Mouse (Mus musculus): ENCODE data around the gene Spsb2. TPM values are rescaled to one million over a fixed set of nuclear protein-coding genes. Genes with fewer than 3 reads are reported as not detected.
A peak's percentile ranks its signal among the peaks of the same experiment; 100 is the strongest.

Spsb2 gene
- 8.2 to 11.2 TPM (median 10.4 TPM) in 3 replicates for total RNA-seq (2017)

DNA sequence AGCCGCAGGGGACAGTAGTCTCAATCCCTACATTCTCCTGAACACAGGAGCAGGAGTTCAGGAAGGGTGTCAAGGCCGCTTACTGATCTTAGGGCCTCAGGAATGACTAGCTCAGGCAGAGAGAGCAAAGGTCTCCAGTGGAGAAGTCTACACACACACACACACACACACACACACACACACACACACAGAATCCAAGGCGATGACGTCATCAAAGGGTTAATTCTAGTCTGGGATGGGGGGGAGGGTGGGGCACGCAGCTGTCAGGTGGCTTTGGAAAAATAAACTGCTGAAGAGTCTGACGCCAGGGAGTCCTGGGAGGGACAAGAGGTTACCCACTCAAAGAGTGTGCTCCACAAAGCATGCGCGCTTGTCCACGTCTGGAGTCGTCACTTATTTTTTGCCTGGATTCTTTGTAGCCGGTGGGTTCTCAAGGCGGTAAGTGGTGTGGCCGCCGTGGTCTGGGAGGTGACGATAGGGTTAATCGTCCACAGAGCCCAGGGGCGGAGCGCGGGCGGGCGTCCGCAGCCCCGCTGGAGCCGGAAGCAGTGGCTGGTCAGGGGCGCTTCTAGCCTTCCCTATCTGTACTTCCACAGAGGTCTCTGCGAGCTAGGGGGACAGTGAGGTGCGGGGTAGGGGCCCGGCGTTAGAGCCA is at the start of gene Spsb2:
Gene Spsb2 (plus strand): TSS at position 304 of the 655 bp plus-strand sequence.
- 0 out of 2 replicates have a peak, but pooled peaks have one; percentile 7 for ATAC-seq (replicated peaks; ENCODE audit: insufficient number of reproducible peaks, low FRiP score, low TSS enrichment, poor library complexity, severe bottlenecking)

DNA sequence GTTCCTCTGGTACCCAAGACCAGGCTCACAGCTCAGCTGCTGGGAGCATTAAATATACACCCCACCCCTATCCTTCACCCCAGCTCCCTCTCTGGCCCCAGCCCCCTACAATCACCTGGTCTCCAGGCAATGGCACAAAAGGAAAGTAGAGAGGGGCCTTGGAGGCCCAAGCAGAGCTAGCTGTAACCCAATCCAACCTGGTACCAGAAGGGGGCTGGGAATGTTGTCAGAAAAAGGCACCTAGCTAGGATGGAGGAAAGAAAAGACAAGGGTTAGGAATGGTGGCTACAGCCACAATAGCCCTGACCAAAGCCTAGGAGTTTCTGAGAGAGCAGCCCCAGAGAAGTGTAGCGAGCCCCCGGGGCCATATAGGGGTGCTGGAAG is 49.6 kb upstream of the Spsb2 start:
- no peak for ATAC-seq (replicated peaks; ENCODE audit: insufficient number of reproducible peaks, low FRiP score, low TSS enrichment, poor library complexity, severe bottlenecking)

DNA sequence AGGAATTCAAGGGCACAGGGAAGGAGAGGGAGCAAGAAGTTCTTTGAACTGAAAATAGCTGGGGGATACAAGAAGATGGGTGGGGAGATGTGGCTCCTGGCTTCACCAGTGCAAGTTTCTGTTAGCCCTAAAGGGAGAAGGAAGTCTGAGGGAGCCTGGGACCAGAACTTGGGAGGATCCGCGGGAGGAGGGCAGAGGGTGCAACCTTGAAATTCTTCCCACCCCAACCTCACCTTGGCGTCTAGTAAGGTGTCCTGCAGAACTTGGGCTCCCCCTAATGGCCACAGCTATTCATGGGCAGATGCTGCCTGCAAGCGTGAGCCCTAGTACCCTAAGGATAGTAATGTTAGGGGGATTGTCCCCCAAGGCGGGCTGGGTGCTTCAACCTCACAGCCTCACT is 49.2 kb upstream of the Spsb2 start:
- peak; percentile 84 for ATAC-seq (replicated peaks; ENCODE audit: insufficient number of reproducible peaks, low FRiP score, low TSS enrichment, poor library complexity, severe bottlenecking)

DNA sequence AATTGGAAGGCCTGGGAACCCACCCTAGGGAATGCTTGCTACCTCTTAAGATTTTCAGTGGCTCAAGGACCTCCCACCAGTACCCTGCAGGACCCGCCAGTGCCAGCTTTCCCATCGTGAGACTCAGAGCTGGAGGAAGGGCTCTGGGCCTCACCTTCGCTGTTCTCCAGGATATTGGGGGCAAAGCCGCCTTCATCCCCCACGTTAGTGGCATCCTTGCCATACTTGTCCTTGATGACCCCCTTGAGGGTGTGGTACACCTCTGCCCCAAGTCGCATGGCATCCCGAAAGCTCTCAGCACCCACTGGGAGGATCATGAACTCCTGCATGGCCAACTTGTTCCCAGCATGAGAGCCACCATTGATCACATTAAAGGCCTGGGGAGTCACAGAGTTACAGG is 42.5 kb upstream of the Spsb2 start:
- no peak for ATAC-seq (replicated peaks; ENCODE audit: insufficient number of reproducible peaks, low FRiP score, low TSS enrichment, poor library complexity, severe bottlenecking)

DNA sequence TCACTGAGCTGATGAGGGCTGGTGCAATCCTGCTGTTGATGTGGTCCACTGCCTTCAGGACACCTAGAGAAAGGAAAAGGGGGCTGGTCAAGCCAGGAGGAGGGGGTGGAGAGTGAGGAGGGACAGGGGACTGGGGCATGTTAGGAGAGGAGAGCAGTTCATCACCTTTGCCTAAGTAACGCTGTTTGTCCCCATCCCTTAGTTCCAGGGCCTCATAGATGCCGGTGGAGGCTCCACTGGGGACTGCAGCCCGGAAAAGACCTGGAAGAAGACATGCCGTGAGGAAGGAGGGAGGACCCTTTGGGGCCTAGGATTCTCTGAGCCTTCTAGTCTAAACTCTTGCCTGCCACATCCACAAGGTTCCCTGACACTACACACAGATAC is 40.9 kb upstream of the Spsb2 start:
- ATAC-seq (replicated peaks; ENCODE audit: insufficient number of reproducible peaks, low FRiP score, low TSS enrichment, poor library complexity, severe bottlenecking): no peak

DNA sequence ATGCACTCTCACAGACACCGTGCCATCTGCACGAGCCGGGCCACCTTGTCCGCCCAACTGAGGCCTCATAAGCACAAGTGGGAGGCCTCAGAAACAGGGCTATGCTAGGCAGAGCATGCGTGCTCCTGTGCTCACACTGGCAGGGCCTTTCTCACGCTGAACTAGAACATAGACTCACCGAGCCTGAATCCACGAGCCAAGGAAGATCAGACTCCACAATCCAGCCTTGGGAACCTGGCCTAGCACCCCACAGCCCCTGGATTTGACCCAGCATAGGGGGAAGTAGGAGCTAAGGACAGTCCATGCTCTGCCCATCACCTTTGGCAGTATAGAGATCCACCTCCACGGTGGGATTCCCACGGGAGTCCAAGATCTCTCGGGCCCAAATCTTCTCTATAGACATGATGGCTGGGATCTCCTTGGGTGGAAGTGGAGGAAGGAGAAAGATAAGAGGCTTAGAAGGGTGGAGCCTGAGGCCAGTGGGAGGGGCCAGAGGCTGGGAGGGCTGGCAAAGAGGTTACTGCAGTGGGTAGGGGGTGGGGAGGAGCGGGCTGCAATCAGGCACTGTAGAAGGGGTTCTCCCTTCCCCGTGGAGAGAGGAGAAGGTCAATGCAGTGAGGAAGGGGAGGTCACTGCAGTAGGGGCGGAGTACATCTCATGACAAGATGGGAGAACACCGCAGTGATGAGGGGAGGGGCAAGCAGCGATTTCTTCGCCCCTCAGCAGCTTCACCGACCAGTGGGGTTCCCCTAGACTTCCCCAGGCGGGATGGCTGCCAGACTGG is 40.3 kb upstream of the Spsb2 start:
- ATAC-seq (replicated peaks; ENCODE audit: insufficient number of reproducible peaks, low FRiP score, low TSS enrichment, poor library complexity, severe bottlenecking): no peak; the same call in 1 of the 2 replicates

DNA sequence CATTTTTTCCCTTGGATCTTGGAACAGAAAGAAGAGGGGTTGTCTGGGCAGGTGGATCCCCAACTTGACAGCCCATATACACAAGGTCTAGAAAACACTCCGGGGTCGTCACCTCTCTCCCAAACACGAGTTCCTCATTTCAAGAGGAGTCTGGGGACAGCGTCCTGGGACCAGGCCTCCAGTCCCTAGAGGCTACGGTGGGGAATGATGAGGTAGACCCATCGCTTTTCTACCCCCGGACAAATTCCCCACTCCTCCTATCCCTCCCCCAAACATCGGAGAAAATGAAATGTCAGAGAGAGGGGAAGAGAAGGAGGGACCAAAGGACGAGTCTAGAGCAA is 39.8 kb upstream of the Spsb2 start:
- no peak for ATAC-seq (replicated peaks; ENCODE audit: insufficient number of reproducible peaks, low FRiP score, low TSS enrichment, poor library complexity, severe bottlenecking)

DNA sequence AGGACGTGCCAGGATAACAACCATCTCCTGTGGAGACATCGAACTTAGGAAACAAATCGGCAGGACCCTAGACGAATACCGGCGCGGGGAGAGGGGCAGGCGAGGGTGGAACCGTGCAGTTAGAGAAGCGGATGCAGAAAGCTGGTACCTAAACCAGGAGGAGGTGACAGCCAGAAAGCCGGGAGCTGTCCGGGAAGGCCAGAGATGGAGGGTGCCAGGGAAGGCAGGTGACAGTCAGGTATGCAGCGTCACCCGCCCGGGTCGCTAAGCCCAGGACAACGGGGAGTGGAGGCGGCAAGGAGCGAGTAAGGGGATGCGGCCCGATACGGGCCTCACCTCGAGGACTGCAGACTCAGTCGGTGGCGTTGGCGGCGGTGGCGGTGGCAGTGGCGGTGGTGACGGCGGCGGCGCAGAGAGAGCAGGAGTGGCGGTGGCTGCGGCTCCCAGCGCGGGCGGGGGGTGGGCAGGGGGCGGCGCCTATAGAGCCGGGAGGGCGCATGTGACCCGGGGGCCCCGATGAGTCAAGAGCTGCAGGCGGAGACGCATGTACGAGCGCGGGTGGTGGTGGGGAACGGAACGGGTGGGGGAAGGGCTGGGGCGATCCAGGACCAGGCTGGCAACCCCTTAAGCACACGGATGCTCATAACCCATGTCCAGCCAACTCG is 39.2 kb upstream of the Spsb2 start, which contains the start of gene Eno2:
Gene Eno2 (minus strand): TSS at position 573 of the 665 bp plus-strand sequence.
- peak; percentile 13; the same call in 1 of the 2 replicates for ATAC-seq (replicated peaks; ENCODE audit: insufficient number of reproducible peaks, low FRiP score, low TSS enrichment, poor library complexity, severe bottlenecking)

DNA sequence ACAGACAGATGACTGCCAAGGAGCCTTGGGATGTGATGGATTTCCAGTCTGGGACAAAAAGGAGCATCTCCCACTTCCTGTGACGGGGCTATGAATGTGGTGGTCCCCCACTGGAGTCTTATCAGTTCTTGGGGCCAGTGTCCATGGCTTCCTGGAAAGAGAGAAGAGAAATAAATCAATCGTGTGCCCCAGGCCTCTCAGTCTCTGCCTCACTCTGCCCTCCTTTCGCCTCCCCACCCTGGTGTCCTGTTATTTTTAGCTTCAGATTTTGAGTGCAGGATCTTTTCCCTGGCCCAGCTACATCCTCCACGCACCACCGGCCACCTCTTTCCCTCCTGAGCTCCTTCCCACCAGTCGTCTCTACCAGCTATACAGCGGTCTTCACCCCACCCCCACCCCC is 38.4 kb upstream of the Spsb2 start:
- no peak for ATAC-seq (replicated peaks; ENCODE audit: insufficient number of reproducible peaks, low FRiP score, low TSS enrichment, poor library complexity, severe bottlenecking)

DNA sequence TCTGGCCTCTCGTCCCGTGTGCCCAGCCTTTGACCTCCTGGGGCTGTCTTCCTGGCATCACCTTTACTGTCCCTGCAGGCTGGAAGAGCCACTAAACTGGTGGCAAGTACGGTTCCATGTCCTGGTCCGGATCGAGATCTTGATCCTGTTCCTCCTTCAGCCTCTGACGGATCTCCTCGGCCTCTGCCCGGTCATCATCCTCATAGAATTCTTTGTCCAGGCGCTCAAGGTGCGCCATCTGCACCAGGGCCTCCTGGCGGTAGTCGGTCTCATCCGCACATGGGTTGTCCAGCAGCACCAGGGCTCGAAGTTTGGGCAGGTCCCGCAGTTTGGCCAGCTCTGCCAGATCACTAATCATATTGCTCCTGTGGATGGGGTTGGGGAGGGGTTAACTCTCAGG is 38.0 kb upstream of the Spsb2 start:
- ATAC-seq (replicated peaks; ENCODE audit: insufficient number of reproducible peaks, low FRiP score, low TSS enrichment, poor library complexity, severe bottlenecking): no peak

DNA sequence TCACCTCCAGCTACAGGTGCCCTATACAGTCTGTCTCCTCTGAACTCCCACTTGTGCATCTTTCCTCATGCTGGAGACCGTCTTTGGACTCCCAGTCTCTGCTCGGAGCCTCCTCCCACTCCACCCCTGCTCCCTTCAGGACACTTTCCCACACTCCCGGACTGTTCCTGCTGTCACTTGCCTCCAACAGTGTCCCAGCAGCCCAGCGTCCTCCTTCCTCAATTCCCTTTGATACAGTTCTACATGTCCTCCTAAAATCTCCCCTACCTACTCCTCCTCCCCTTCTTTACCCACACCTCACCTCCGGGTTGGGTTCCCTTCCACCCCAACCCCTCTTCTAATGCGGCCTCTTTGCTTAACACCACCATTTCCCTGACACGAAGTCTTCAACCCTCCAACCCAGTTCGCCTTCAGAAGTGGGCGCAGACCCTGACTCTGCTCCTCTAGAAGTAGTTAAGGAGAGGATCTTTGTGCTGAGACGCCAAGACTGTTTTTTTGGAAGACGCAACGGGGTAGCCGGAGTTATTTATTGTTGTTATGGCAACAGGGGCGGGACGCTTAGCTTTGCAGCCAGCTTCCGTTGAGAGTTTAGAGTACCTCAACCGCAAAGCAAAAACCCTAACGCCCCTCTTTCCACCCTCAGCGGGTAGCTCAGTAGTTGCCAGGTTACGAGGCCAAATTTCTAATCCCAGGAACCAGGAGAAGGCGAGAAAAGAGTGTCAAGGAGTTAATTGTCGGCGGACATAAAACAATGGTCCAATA is 29.1 kb upstream of the Spsb2 start, which contains the start of gene Lrrc23:
Gene Lrrc23 (minus strand): TSS at position 506 of the 762 bp plus-strand sequence.
- 0 out of 2 replicates have a peak, but pooled peaks have one; percentile 5 for ATAC-seq (replicated peaks; ENCODE audit: insufficient number of reproducible peaks, low FRiP score, low TSS enrichment, poor library complexity, severe bottlenecking)

DNA sequence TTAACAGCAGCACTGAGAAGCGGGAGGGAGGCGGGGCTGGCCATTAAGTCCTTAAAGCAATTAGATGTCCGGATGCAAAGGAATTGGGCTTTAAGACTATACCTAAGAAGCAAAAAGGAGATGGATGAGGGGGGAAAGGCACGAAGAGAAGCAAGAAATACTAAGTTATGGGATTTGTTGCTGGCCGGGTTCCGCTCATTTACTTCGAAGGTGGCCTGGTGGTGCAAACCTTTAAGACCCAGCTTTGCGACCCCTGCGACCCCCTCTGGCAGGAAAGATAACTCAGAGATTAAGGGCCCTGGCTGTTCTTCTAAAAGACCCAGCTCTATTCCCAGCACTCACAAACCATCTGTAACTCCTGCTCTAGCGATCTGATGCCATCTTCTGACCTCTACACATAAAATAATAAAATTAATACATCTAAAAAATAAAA is 28.5 kb upstream of the Spsb2 start:
- ATAC-seq (replicated peaks; ENCODE audit: insufficient number of reproducible peaks, low FRiP score, low TSS enrichment, poor library complexity, severe bottlenecking): no peak

DNA sequence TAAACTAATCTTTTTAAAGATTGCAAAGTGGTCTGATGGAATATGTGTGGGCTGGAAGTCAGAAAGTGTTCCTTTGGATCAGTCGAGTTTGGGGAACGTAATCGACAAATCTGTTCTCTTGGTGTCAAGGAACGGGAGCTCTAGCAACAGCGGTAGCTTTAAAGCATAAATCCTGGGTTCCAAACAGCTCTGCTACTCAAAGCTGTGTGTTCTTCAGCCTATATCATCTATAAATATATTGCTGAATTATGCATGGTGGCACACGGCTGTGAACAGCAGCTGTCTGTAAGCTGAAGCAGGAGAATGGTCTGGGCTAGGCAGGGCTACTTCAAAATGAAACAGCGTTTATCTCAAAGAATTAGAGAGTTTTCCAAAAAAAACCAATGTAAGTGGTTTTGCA is 27.5 kb upstream of the Spsb2 start:
- ATAC-seq (replicated peaks; ENCODE audit: insufficient number of reproducible peaks, low FRiP score, low TSS enrichment, poor library complexity, severe bottlenecking): no peak

DNA sequence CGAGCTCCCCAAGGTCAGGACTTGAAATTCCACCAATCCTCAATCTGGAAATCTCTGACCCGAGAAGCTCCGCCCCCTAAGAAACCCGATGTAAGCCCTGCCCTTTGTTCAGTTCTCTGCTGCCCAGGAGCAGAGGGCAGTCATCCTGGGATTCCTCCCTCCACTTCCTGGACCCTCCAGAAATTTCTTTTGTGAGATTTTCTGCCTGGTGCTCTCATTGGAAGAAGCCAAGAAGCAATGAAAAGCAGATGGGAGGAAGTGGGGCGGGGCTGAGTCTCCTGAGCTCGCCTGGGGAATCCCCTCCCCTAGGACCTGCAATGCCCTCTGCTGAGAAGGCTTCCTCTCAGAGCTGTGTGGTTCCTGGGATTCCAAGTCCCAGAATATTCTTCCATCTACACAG is 26.0 kb upstream of the Spsb2 start:
- ATAC-seq (replicated peaks; ENCODE audit: insufficient number of reproducible peaks, low FRiP score, low TSS enrichment, poor library complexity, severe bottlenecking): peak; percentile 69; the same call in 1 of the 2 replicates

DNA sequence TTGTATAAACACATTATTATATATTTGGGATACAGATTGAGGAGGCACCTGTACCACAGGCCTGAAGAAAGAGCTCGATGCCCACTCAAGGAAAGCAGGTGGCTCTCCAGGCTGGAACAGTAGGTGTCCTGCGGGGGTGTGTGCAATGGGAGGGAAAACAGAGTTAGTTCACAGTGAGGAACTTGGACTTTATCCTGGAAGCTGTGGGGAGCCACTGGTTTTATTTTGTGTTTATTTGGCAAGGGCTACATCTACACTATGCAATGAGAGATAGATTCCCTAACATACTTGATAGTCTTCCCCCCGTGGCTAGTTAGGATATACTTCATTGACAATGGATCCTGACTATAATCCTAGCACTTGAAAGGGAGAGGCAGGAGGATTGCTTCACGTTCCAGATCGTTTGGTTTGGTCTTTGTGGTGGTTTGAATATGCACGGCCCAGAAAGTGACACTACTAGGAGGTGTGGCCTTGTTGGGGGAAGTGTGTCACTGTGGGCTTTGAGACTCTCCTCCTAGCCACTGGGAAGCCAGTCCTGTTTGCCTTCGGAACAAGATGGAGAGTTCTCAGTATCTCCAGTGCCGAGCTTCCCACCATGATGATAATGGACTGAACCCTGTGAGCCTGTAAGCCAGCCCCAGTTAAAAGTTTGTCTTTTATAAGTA is 21.6 kb upstream of the Spsb2 start:
- no peak; the same call in 1 of the 2 replicates for ATAC-seq (replicated peaks; ENCODE audit: insufficient number of reproducible peaks, low FRiP score, low TSS enrichment, poor library complexity, severe bottlenecking)

DNA sequence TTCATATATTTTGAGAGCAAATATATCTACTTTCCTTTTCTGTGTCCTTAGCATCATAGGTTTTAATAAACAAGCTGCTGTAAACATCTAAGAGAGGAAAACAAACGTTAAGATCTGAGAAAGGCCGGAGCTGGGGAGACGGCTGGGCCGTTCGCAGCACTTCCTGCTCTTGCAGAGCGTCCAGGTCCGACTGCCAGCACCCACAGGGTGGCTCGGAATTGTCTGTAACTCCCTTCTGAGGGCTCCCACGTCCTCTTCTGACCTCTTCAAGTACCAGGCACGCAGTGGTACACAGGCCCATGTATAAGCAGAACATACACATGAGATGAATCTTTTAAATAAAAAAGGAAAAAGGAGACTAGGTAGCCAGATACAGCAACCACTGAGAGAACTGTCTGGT is 20.7 kb upstream of the Spsb2 start:
- no peak for ATAC-seq (replicated peaks; ENCODE audit: insufficient number of reproducible peaks, low FRiP score, low TSS enrichment, poor library complexity, severe bottlenecking)

DNA sequence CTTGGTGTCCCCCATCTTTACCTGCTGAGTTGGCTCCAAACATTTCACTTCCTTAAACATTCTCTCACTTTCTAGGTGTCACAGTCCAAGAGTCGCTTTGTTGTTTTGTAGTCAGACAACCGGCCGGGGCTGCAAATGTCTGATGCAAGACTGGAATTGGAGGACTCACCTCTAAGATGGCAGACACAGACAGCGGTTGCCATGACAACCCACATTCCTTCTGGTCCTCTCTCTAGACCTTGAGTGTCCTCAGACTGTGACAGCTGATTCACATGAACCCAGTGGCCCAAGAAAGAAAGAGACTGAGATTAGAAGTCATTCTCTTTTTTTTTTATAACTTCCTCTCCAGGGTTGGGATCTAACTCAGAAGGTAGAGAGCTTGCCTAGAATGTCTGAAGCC is 18.9 kb upstream of the Spsb2 start:
- ATAC-seq (replicated peaks; ENCODE audit: insufficient number of reproducible peaks, low FRiP score, low TSS enrichment, poor library complexity, severe bottlenecking): no peak

DNA sequence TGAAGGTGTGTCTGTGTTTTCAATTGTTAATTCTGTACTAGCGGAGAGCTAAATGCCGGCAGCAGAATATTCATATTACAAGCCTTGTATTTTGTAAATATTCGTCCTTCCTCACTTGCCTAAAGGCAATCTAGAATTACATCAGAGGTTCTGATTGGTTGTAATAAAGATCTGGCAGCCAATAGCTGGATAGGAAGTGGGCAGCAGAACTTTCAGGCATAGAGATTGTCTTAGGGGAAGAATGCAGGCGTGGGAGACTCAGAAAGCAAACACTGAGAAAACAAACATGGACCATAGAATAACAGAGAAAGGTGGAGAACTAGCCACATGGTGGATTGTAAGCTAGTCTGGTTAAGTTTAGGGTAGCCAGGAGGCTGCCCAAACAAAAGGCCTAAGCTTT is 18.3 kb upstream of the Spsb2 start:
- ATAC-seq (replicated peaks; ENCODE audit: insufficient number of reproducible peaks, low FRiP score, low TSS enrichment, poor library complexity, severe bottlenecking): no peak
